Mouse (Mus musculus) kidney, adult 2 months (tissue): ENCODE results near the gene Gm4787.

Experiments
- CTCF ChIP-seq: fragments of 200-500 bp; conservative IDR thresholded peaks from 2 replicates; pipeline ENCODE4 v1.5.1; 2011; ENCODE audit warnings: low read depth, mild to moderate bottlenecking, control low read depth, low read length, moderate library complexity, mixed read lengths; ENCODE audit not compliant: insufficient read depth, insufficient read length
- POLR2A ChIP-seq: fragments of 200-500 bp; IDR thresholded peaks from one replicate; pipeline ENCODE4 v1.6.1; 2011; ENCODE audit warnings: low read depth, low read length, control low read depth

DNA sequence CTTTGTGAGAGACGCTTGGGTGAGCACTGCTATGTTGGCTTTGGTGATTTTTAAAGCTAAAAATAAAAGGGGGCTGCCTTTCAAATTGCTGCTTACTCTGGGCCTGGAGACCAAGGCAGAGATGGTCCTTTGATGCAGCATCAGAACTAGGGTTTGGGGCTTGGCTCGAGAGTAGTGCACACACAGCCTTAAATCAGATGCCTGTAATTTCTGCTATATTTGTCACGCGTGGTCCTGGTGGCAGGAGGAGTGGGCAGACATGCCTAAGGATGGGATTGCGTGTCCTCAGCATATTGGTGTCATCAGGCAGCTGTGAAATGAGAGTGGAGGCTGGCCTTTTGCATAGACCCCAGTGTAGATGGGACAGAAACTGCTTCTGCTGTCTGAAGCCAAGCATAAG, 45.4 kb downstream of the Gm4787 start:
- TF ChIP-seq CTCF = no peak
- TF ChIP-seq POLR2A = no peak
